Mouse (Mus musculus): ENCODE measurements around the gene Vamp9. TPM values are rescaled to one million over a fixed set of nuclear protein-coding genes. Genes with fewer than 3 reads are reported as not detected.

The Vamp9 gene
- polyA plus RNA-seq, 1 experiment from 2014 or later = 0.33 TPM

DNA sequence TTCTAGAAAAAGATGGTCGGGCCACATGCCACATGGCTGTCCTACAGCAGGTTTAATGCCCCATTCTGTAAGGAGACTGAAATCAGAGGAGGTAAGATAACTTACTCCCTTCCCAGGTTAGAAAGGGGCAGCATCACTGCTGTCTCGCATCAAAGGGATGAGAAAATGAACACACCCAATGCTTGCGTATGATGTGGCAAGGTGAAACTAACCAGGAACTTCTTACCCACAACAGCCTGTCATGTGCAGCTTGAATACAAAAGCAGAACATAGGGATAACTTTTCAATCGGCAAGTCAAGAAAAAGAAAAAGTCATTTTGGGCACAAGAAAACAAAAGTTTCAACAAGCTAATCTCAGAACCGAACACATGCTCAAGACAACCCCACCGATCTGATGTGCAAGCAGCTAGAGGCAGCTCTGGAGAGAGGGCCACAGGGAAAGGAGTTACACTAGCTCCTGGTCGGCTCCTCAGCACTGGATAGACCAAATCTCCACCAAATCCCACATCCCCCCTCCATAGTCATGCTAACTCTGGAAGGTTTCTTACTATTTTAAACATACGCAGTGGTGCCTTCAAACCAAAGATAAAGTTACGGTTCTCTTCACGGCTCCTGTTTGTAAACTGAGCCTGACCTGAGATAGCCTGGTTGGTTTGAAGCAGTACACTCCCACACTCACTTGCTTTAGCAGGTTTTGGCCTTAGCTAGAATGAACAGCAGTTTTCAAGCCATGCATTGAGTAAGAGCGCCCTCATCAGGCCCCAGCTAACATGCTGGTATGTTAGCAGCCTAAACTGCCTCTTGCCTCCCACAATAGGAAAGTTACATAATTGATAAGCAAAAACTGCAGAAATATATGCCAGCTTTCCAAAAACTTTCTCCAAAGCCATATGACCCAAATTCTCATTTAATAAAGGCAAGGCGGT lies 14.3 kb upstream of the Vamp9 start:
- H3K4me1 ChIP-seq = no peaks in the 10 kb centered on the region

DNA sequence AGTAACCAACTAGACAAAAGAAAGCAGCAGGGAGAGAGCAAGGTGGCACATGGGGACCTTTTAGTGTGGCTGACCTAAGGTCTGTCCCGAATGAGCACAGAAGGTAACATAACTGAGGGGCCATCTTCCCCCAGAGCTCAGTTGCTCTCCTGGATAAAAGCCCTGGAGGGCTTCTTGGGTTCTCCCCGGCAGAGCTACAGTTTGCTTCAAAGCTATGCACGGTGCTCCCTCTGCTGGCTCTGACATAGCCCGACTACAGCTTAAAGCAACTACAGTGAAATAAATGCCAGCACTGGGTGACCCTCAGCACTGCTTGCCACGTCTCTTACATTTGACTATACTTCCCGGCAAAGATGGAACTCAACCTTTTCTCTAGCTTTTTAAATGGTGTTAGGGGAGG lies 6.0 kb upstream of the Vamp9 start:
- H3K27me3 ChIP-seq (ENCODE audit: low read depth, poor library complexity, severe bottlenecking) = peaks cover 4% of the 10 kb centered on the region; the same call in 1 of the 2 replicates
- peak; percentile 55 for DNase-seq (ENCODE audit: low spot score)
- WGBS = 17% methylated on average over 6 of the region's 6 CpGs

More for the DNA sequence above, 14.3 kb upstream of the Vamp9 start:
- no peaks in the 10 kb centered on the region for H3K9me3 ChIP-seq (replicated peaks)
- no peaks in the 10 kb centered on the region for H3K27me3 ChIP-seq (ENCODE audit: low read depth, poor library complexity, severe bottlenecking)
- H3K36me3 ChIP-seq = no peaks in the 10 kb centered on the region
- peak; percentile 41 for DNase-seq (ENCODE audit: low spot score)
- H3K27ac ChIP-seq (replicated peaks) = no peak overlapping the region
- 67% methylated on average over 12 of the region's 12 CpGs for WGBS
- H3K4me3 ChIP-seq = no peak overlapping the region

DNA sequence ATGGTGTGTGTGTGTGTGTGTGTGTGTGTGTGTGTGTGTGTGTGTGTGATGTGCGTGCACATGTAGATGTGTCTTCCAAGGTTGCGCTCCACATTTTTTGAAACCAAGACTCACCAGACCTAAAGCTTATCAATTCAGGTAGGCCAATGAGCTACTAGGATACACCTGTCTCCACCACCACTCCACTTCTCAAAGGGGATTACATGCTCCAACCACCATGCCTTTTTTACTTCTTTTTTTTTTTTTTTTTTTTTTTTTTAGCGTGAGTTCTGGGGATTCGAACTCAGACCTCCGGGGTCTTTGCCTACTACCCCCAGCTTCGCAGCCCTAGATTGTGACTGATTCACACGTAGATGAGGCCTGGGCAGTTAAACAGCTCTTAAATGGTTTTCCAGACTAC lies 323 bp upstream of the Vamp9 start:
- Histone ChIP-seq H3K9me3 (replicated peaks) (no peaks in the 10 kb centered on the region), H3K4me3 (peak overlapping the region; percentile 71), H3K27me3 (ENCODE audit: low read depth, poor library complexity, severe bottlenecking) (peaks cover 4% of the 10 kb centered on the region; the same call in 1 of the 2 replicates), H3K36me3 (no peaks in the 10 kb centered on the region), H3K4me1 (peaks cover 5% of the 10 kb centered on the region), H3K27ac (replicated peaks) (peak overlapping the region; percentile 96)
- 68% methylated on average over 7 of the region's 7 CpGs for WGBS
- no peak for DNase-seq (ENCODE audit: low spot score)

More for the DNA sequence above, 6.0 kb upstream of the Vamp9 start:
- H3K36me3 ChIP-seq = no peaks in the 10 kb centered on the region
- no peak overlapping the region for H3K27ac ChIP-seq (replicated peaks)
- H3K9me3 ChIP-seq (replicated peaks) = no peaks in the 10 kb centered on the region
- no peak overlapping the region for H3K4me3 ChIP-seq
- no peaks in the 10 kb centered on the region for H3K4me1 ChIP-seq

DNA sequence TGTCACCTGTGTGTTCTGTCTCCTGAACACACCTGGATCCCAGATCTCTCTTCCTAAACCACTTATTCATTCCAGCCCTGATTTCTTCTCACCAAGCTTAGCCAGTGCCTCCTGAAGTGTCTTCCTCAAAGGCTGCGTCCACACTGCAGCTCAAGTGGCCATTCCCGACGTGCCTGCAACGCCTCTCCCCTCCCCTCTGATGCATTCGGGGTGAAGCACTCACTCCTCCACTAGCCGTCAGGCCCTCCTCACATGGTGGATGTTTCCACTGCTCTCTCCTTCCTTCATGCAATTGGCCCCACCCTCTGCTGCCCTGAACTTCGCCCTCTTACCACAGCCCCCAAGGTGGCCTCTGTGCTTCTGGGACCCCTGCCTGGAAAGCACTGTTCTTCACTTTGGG lies 9.4 kb downstream of the Vamp9 start:
- Histone ChIP-seq H3K27ac (replicated peaks) (no peak overlapping the region), H3K36me3 (no peaks in the 10 kb centered on the region), H3K4me1 (no peaks in the 10 kb centered on the region; the same call in 1 of the 2 replicates), H3K9me3 (replicated peaks) (no peaks in the 10 kb centered on the region), H3K4me3 (no peak overlapping the region), H3K27me3 (ENCODE audit: low read depth, poor library complexity, severe bottlenecking) (no peaks in the 10 kb centered on the region)
- 47% methylated on average over 7 of the region's 7 CpGs for WGBS
- DNase-seq (ENCODE audit: low spot score) = no peak

DNA sequence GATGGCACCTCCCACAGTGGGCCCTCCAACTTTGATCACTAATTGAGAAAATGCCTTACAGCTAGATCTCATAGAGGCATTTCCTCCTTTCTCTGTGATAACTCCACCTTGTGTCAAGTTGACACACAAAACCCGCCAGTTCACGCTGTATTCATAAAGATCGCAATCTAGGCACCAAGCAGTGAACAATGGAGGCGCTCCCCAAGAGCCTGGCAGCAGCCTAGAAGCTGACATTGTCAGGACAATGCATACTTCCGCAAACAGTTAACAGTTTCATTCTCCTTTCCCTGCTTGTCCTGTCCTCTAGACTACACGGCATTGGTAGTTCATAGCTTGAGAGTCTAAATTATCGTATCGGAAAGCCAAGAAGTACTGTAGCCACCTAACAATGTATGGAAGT lies 16.0 kb downstream of the Vamp9 start:
- Histone ChIP-seq H3K27me3 (ENCODE audit: low read depth, poor library complexity, severe bottlenecking) (no peaks in the 10 kb centered on the region), H3K9me3 (replicated peaks) (no peaks in the 10 kb centered on the region), H3K36me3 (no peaks in the 10 kb centered on the region), H3K4me3 (no peak overlapping the region), H3K4me1 (no peaks in the 10 kb centered on the region), H3K27ac (replicated peaks) (no peak overlapping the region)
- 89% methylated on average over 8 of the region's 8 CpGs for WGBS
- DNase-seq (ENCODE audit: low spot score) = no peak

DNA sequence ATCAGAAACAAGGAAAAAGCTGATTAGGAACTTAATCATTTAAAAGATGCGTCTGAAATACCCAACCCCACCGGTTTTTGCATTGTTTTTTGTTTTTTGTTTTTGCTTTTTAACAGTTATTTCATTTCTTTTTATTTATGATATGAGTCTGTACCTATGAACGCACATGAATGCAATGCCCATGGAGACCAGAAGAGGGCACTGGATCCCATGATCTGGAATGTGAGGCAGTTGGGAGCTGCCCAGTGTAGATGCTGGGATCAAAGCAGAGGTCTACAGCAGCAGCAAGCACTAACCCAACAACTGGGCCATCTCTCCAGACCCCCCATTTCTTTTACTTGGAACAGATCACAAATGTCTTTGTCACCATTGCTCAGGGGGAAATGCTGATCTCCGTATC lies 21.9 kb downstream of the Vamp9 start:
- 55% methylated on average over 4 of the region's 4 CpGs for whole genome bisulfite sequencing
- H3K27ac ChIP-seq (replicated peaks) = no peak overlapping the region
- no peaks in the 10 kb centered on the region for H3K27me3 ChIP-seq (ENCODE audit: low read depth, poor library complexity, severe bottlenecking)
- no peaks in the 10 kb centered on the region for H3K9me3 ChIP-seq (replicated peaks)
- H3K4me1 ChIP-seq = no peaks in the 10 kb centered on the region
- DNase-seq (ENCODE audit: low spot score) = peak; percentile 39
- no peaks in the 10 kb centered on the region for H3K36me3 ChIP-seq
- no peak overlapping the region for H3K4me3 ChIP-seq

DNA sequence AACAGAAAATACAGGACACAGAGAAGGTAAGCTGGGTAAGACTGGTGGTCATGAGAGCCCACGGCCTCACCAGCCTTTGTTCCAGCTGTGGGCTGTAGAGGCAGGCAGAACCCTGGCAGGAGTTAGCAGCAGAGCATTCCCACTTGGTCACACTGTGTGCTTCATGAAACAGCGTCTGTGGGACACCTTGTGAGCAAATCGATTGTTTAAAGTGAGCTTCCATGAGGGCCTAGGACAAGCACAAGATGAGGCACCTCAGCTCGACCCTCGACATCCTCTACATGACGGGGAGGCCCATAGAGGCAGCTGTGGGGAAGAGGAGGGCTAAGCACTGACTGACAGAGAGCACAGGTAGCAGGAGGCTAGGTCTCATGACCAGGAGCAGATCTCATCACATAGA lies 25.9 kb downstream of the Vamp9 start:
- Histone ChIP-seq H3K27me3 (ENCODE audit: low read depth, poor library complexity, severe bottlenecking) (no peaks in the 10 kb centered on the region), H3K4me3 (no peak overlapping the region), H3K9me3 (replicated peaks) (no peaks in the 10 kb centered on the region), H3K36me3 (no peaks in the 10 kb centered on the region), H3K4me1 (no peaks in the 10 kb centered on the region), H3K27ac (replicated peaks) (no peak overlapping the region)
- WGBS = 87% methylated on average over 6 of the region's 6 CpGs
- DNase-seq (ENCODE audit: low spot score) = no peak

DNA sequence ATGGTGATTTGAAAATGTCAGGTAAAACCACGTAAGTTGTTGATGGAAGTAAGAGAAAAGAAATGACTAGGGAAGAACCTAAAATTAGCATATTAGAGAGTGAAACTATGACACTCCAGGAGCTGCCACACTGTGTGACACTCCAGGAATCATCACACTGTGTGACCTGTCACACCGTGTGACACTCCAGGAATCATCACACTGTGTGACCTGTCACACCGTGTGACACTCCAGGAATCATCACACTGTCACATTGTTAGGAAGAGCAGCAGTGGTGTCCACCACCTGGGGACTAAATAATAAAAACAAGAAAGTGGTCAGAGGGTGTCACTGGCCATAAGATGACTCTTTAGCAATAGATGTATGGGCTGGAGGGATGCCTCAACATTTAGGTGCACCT lies 33.4 kb downstream of the Vamp9 start:
- DNase-seq (ENCODE audit: low spot score) = no peak
- peaks cover 9% of the 10 kb centered on the region for H3K9me3 ChIP-seq (replicated peaks)
- 84% methylated on average over 3 of the region's 3 CpGs for WGBS
- peaks cover 6% of the 10 kb centered on the region for H3K36me3 ChIP-seq
- no peak overlapping the region for H3K4me3 ChIP-seq
- peaks cover 9% of the 10 kb centered on the region; the same call in 1 of the 2 replicates for H3K4me1 ChIP-seq
- no peak overlapping the region for H3K27ac ChIP-seq (replicated peaks)
- H3K27me3 ChIP-seq (ENCODE audit: low read depth, poor library complexity, severe bottlenecking) = no peaks in the 10 kb centered on the region

DNA sequence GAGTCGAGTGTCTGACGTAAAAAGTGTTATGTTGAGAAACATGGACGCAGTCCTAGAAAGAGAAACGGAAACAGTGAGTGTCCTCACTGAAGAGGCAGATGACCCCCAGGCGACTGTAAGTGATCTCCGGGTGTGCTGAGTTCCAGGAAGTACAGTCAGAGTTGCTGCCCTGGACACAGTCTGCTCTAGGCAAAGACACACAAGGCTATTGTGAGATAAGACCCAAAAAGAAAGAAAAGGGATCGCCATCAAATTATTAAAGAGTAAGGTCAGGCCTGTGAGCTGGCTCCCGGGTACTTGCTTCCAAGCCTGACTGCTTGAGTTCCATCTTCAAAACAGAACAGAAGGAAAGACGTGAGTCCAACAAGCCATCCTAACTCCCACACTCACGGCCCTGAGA lies 35.2 kb downstream of the Vamp9 start:
- 84% methylated on average over 10 of the region's 10 CpGs for WGBS
- DNase-seq (ENCODE audit: low spot score) = no peak
- no peaks in the 10 kb centered on the region for H3K27me3 ChIP-seq (ENCODE audit: low read depth, poor library complexity, severe bottlenecking)
- no peak overlapping the region for H3K27ac ChIP-seq (replicated peaks)
- H3K36me3 ChIP-seq = peaks cover 24% of the 10 kb centered on the region
- peaks cover 20% of the 10 kb centered on the region for H3K9me3 ChIP-seq (replicated peaks)
- peaks cover 9% of the 10 kb centered on the region; the same call in 1 of the 2 replicates for H3K4me1 ChIP-seq
- H3K4me3 ChIP-seq = no peak overlapping the region

DNA sequence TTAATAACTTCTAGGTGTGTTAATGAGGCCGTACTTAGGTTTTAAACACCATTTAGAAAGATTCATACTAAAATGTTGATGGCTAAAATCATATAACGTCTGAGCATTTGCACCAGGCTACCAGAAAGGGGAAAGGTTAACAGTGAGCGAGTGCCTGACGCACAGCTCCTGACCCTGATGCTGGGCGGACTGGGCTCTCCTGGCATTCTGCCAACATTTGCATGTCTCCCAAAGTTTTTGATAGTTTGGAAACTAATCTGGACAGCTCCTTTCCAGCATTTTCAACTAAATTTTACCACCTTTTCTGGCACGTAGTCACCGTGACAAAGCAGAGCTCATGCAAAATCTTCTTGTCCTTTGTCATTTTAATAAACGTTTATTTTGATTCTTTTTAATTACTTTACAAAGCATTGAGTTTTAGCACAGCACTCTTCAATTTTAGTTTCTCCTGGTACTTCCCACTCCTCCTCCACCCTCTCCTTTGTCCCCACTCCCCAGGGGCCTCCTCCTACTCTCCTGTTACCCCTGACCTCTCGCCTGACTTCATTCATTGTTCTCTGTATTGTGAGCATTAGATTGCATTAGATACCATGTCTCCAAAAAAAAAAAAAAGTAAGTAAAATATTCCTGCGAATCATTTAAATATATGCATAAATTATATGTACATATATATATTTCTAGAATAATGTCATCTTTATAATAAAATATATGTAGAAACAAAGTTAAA lies 35.9 kb downstream of the Vamp9 start:
- Histone ChIP-seq H3K9me3 (replicated peaks) (peaks cover 23% of the 10 kb centered on the region), H3K4me1 (peaks cover 9% of the 10 kb centered on the region; the same call in 1 of the 2 replicates), H3K4me3 (no peak overlapping the region), H3K27ac (replicated peaks) (no peak overlapping the region), H3K27me3 (ENCODE audit: low read depth, poor library complexity, severe bottlenecking) (no peaks in the 10 kb centered on the region), H3K36me3 (peaks cover 25% of the 10 kb centered on the region)
- DNase-seq (ENCODE audit: low spot score) = no peak
- 52% methylated on average over 10 of the region's 10 CpGs for WGBS

DNA sequence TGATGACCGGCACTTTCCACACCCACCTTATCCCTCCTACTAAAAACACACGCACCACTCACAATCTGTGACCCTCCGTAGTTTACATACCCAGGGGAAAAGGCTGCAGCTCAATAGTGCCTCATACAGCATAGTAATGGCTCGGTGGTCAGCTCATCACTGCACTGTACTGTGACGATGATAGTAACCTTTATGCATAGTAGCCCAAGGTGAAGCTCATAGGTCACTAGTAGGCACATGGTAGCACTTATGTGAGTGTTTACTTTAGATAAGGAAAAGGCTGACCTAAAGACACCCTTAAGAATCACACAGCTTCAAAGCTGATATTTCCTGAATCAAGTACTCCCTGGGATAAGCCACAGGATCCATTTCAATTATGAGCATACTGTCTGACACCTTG lies 46.5 kb downstream of the Vamp9 start:
- Histone ChIP-seq H3K27me3 (ENCODE audit: low read depth, poor library complexity, severe bottlenecking) (no peaks in the 10 kb centered on the region), H3K4me1 (peaks cover 20% of the 10 kb centered on the region), H3K9me3 (replicated peaks) (no peaks in the 10 kb centered on the region), H3K27ac (replicated peaks) (no peak overlapping the region), H3K4me3 (no peak overlapping the region), H3K36me3 (peaks cover 28% of the 10 kb centered on the region)
- 93% methylated on average over 5 of the region's 5 CpGs for WGBS
- DNase-seq (ENCODE audit: low spot score) = no peak

DNA sequence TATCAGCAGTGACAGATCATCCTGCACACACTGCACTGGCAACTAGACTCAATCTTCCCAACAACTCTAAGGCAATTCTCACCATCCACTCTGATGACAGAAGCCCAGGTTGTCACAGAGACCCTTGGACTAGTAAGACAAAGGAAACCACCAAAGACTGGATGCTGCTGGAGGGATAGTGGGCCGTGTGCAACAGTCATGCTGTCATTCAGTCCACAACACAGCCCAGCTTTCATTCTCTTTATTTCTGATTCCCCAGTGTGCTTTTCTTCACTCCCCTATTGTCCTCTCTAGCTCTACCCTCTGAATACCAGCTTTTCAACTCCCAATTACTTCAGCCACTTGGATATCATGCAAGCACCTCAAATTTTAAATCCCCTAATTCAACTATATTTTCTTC lies 47.8 kb downstream of the Vamp9 start:
- peak; percentile 44 for DNase-seq (ENCODE audit: low spot score)
- peaks cover 42% of the 10 kb centered on the region for H3K36me3 ChIP-seq
- H3K4me1 ChIP-seq = peaks cover 20% of the 10 kb centered on the region
- H3K4me3 ChIP-seq = no peak overlapping the region
- no peaks in the 10 kb centered on the region for H3K27me3 ChIP-seq (ENCODE audit: low read depth, poor library complexity, severe bottlenecking)
- peak overlapping the region; percentile 72 for H3K27ac ChIP-seq (replicated peaks)
- 24% methylated on average over 1 of the region's 1 CpGs for WGBS
- H3K9me3 ChIP-seq (replicated peaks) = no peaks in the 10 kb centered on the region

DNA sequence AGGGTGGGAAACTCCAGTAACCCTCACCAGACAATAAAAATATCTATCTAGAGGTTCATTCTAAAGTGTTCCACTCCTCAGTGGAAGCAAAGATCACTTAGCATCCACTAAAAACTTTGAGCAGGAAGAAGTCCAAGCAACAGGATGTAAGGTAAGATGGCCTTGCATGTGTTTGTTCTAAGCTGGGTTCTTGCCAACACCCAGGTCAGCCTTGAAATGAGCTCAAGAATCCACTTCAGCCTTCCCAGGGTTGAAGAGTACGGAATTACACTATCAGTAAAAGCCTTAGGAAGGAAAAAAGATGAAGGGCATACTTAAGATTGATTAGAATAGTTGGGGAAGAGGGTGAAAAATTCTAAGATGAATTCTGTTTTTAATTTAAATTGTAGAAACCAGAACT lies 52.6 kb downstream of the Vamp9 start:
- peaks cover 16% of the 10 kb centered on the region for H3K4me1 ChIP-seq
- H3K9me3 ChIP-seq (replicated peaks) = no peaks in the 10 kb centered on the region
- no peaks in the 10 kb centered on the region for H3K27me3 ChIP-seq (ENCODE audit: low read depth, poor library complexity, severe bottlenecking)
- peaks cover 69% of the 10 kb centered on the region for H3K36me3 ChIP-seq
- DNase-seq (ENCODE audit: low spot score) = no peak
- H3K4me3 ChIP-seq = no peak overlapping the region
- 94% methylated on average over 1 of the region's 1 CpGs for WGBS
- H3K27ac ChIP-seq (replicated peaks) = no peak overlapping the region

All from midbrain, embryonic 10.5 days (tissue).